Mouse (Mus musculus) bone marrow macrophage, adult 2 months (primary cell): ENCODE data around the gene Tnfrsf18.

ENCODE experiments used
- CTCF ChIP-seq: IDR thresholded peaks from 2 replicates; pipeline ENCODE4 v1.5.1; 2012; ENCODE audit warnings: low read depth, mild to moderate bottlenecking, low read length, moderate library complexity
- POLR2A ChIP-seq: IDR thresholded peaks from 2 replicates; pipeline ENCODE4 v1.6.1; 2012; ENCODE audit warnings: mild to moderate bottlenecking, low read depth, low read length, borderline replicate concordance

- no peak for TF ChIP-seq CTCF
- no peak for TF ChIP-seq POLR2A
These were observed 51.7 kb downstream of the Tnfrsf18 start for GRCm38 (mm10) chr4:156077499-156078301.
